Mouse (Mus musculus) testis, adult 2 months (tissue): ENCODE measurements around the gene Naip6.
"Not testable (repeated sequence)": the region's sequence is repeated elsewhere in the genome, so short reads cannot be mapped to it uniquely, and the experiment has no call there.

Source experiments
- CTCF ChIP-seq: fragments of 200-500 bp; IDR thresholded peaks from 2 replicates; pipeline ENCODE4 v1.5.1; 2012; ENCODE audit warnings: low read depth, mild to moderate bottlenecking, inconsistent platforms, low read length, moderate library complexity; ENCODE audit not compliant: control insufficient read depth, insufficient read depth, insufficient replicate concordance
- POLR2A ChIP-seq: fragments of 200-500 bp; IDR thresholded peaks from 2 replicates; pipeline ENCODE4 v1.6.1; 2012; ENCODE audit warnings: low read depth, mild to moderate bottlenecking, inconsistent platforms, low read length, moderate library complexity; ENCODE audit not compliant: control insufficient read depth

GRCm38 (mm10) chr13:100322266-100322837, 4.9 kb upstream of the Naip6 start:
- TF ChIP-seq CTCF, POLR2A: not testable (repeated sequence)
